Mouse (Mus musculus): ENCODE measurements around the gene Zc4h2.

Zc4h2 gene

GRCm38 (mm10) chrX:95657804-95658599 lies at the start of gene Zc4h2:
TSS of gene Zc4h2 (minus strand) at chrX:95658509.
- DNase-seq = peak; percentile 74 to 87

GRCm38 (mm10) chrX:95687119-95687518 lies 28.8 kb upstream of the Zc4h2 start:
- no peak for DNase-seq

GRCm38 (mm10) chrX:95682206-95682605 lies 23.9 kb upstream of the Zc4h2 start:
- DNase-seq = no peak

- DNase-seq = peak; percentile 2 to 35
These were observed 333 bp upstream of the Zc4h2 start for GRCm38 (mm10) chrX:95658600-95659084.

GRCm38 (mm10) chrX:95600609-95601008 lies 57.7 kb downstream of the Zc4h2 start:
- no peak for DNase-seq
